Mouse (Mus musculus) limb, embryonic 11.5 days (tissue): ENCODE data around the gene Rsrc1. TPM values are rescaled to one million over a fixed set of nuclear protein-coding genes. Genes with fewer than 3 reads are reported as not detected.

ENCODE experiments used
- ATAC-seq: fragments of 200-750 bp; cut with Nextera tagmentation; 2 replicates; pipeline ENCODE4 v1.8.0; 2017; ENCODE audit warnings: low read depth; ENCODE audit not compliant: insufficient number of reproducible peaks, low FRiP score, low TSS enrichment
- DNase-seq: peaks from one replicate; pipeline ENCODE4 v3.0.0-alpha.2; 2015; ENCODE audit warnings: low spot score
- H3K27ac ChIP-seq: fragments of 300-500 bp; sonication (generic); replicated peaks from 2 replicates; pipeline ENCODE4 v1.5.1; 2014; ENCODE audit warnings: low read depth, mild to moderate bottlenecking, low read length
- H3K27me3 ChIP-seq: fragments of 300-500 bp; sonication (generic); 2 replicates; pipeline ENCODE4 v1.6.1; 2014; ENCODE audit warnings: mild to moderate bottlenecking, low read length, mixed read lengths; ENCODE audit not compliant: control insufficient read depth, insufficient read depth
- H3K36me3 ChIP-seq: fragments of 300-500 bp; sonication (generic); 2 replicates; pipeline ENCODE4 v1.6.1; 2014; ENCODE audit warnings: mild to moderate bottlenecking, low read length, moderate library complexity, mixed read lengths; ENCODE audit not compliant: control insufficient read depth, insufficient read depth
- H3K4me1 ChIP-seq: fragments of 300-500 bp; sonication (generic); 2 replicates; pipeline ENCODE4 v1.6.1; 2014; ENCODE audit warnings: low read length, mixed read lengths; ENCODE audit not compliant: control insufficient read depth, insufficient read depth
- H3K4me2 ChIP-seq: fragments of 300-500 bp; sonication (generic); 2 replicates; pipeline ENCODE4 v1.6.1; 2014; ENCODE audit warnings: low read depth, mild to moderate bottlenecking, moderate library complexity; ENCODE audit not compliant: severe bottlenecking
- H3K4me3 ChIP-seq: fragments of 300-500 bp; sonication (generic); 2 replicates; pipeline ENCODE4 v1.5.1; 2014; ENCODE audit warnings: low read depth, low read length
- H3K9ac ChIP-seq: fragments of 300-500 bp; sonication (generic); 2 replicates; pipeline ENCODE4 v1.6.1; 2014; ENCODE audit warnings: mild to moderate bottlenecking, low read length
- H3K9me3 ChIP-seq: fragments of 300-500 bp; sonication (generic); 2 replicates; pipeline ENCODE4 v1.6.1; 2016; ENCODE audit warnings: low read length; ENCODE audit not compliant: control insufficient read depth
- WGBS: fragments of 180-500 bp; shearing (Covaris S2); extraction: QIAGEN DNeasy Blood & Tissue Kit; methylation state at CpG from one replicate; pipeline ENCODE4 v1.1.7; 2014; 5-methylcytosine and 5-hydroxymethylcytosine counted together
- polyA plus RNA-seq: library from polyadenylated mRNA; unstranded; fragments of >200 nt; fragmentation: Nextera tagmentation; extraction: Ambion mirVana; gene quantifications from 2 replicates; pipeline ENCODE4 v1.2.1, GENCODE M21; 2014

Gene Rsrc1
- polyA plus RNA-seq, 1 experiment from 2014 or later: 62.7 TPM

DNA sequence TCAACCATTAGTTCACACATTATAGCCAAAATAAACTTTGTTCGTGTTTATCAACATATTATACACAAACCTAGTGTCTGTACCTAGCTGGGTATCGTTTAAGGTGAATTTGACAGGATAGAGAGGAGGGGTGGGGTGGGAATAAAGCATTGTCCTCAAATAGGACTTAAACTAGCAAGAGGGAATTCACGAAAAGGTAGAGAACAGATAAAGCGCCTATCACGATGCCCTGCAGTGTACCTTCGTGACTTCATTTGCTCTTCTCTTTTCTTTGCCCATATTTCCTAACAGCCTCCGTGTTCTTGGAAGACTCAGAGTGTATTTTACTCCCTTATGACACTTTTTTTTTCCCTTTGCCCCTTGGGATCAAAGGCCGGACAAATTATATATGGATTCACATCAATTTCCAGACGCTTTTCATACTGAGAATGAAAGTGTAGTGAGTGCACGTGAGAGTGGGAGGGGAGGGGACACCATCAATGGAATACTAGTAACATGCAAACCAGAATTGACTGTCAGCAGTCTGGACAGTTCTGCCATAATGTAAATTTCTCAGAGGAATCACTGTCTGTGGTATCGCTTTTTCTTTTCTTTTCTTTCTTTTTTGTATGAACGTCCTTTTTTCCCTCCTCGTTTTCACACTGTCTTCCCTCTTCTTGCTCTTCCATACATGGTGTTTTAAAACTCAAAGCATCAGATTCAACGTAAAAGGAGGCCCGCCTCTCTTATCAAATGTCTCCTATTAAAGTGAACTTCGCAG, 8.8 kb upstream of the Rsrc1 start:
- 0 out of 2 replicates have a peak overlapping the region, but pooled peaks have one; percentile 5 for H3K4me3 ChIP-seq
- WGBS: 13% methylated on average over 16 of the region's 16 CpGs

DNA sequence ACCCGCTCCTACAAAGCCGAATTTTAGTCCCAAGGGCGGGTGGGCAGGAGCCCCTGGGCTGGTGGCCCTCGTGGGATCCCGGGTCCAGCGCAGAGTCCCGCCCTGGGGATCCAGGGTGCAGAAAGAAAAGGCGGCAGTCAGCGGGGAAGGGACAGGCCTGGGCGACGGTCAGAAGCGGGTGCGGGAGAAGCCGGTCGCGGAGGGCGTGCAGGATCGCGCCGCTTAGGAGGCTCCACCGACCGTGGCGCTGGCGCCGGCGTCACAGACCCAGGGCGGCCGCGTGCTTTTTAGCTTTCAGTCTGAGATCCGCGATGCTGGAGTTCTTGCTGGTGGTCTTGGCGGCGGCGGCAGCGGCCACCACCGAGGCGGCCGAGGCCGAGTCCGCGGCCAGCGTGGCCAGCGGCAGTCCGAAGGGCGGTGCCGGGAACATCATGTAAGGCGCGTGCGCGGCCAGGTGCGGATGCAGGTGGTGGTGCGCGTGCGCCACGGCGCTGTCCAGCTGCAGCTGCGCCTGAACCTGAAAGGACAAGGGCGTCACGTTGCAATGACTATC, 7.7 kb upstream of the Rsrc1 start:
- H3K4me3 ChIP-seq: peak overlapping the region; percentile 50
- no peaks in the 10 kb centered on the region; the same call in 1 of the 2 replicates for H3K36me3 ChIP-seq
- H3K9me3 ChIP-seq: no peaks in the 10 kb centered on the region
- H3K9ac ChIP-seq: peak overlapping the region; percentile 85
- H3K4me1 ChIP-seq: peaks cover 27% of the 10 kb centered on the region
- peak; percentile 37; the same call in 1 of the 2 replicates for ATAC-seq
- peak overlapping the region; percentile 92 for H3K4me2 ChIP-seq
- under 1% methylated on average over 59 of the region's 59 CpGs for WGBS
- peaks cover 6% of the 10 kb centered on the region; the same call in 1 of the 2 replicates for H3K27me3 ChIP-seq
- H3K27ac ChIP-seq: peak overlapping the region; percentile 92
- peak; percentile 86 for DNase-seq

More for the DNA sequence above, 8.8 kb upstream of the Rsrc1 start:
- DNase-seq: peak; percentile 28
- H3K4me2 ChIP-seq: peak overlapping the region; percentile 45
- peaks cover 31% of the 10 kb centered on the region for H3K4me1 ChIP-seq
- H3K9ac ChIP-seq: peak overlapping the region; percentile 53
- ATAC-seq: no peak
- peaks cover 6% of the 10 kb centered on the region; the same call in 1 of the 2 replicates for H3K27me3 ChIP-seq
- 0 out of 2 replicates have a peak overlapping the region, but pooled peaks have one; percentile 62 for H3K27ac ChIP-seq
- no peaks in the 10 kb centered on the region for H3K9me3 ChIP-seq
- no peaks in the 10 kb centered on the region; the same call in 1 of the 2 replicates for H3K36me3 ChIP-seq

GRCm38 (mm10) chr3:66974501-66974900, 6.7 kb upstream of the Rsrc1 start:
- H3K9ac ChIP-seq: peak overlapping the region; percentile 85

GRCm38 (mm10) chr3:66976889-66977615, 4.1 kb upstream of the Rsrc1 start:
- Histone ChIP-seq H3K4me2 (peak overlapping the region; percentile 62), H3K36me3 (no peaks in the 10 kb centered on the region; the same call in 1 of the 2 replicates), H3K4me1 (peaks cover 16% of the 10 kb centered on the region), H3K27me3 (peaks cover 4% of the 10 kb centered on the region; the same call in 1 of the 2 replicates), H3K9ac (peak overlapping the region; percentile 99), H3K9me3 (no peaks in the 10 kb centered on the region), H3K27ac (peak overlapping the region; percentile 100), H3K4me3 (peak overlapping the region; percentile 86)
- peak; percentile 42 for DNase-seq
- 3% methylated on average over 13 of the region's 13 CpGs for WGBS
- no peak for ATAC-seq

More at GRCm38 (mm10) chr3:66974501-66974900, 6.7 kb upstream of the Rsrc1 start:
- no peak for ATAC-seq
- Histone ChIP-seq H3K4me2 (peak overlapping the region; percentile 92), H3K27me3 (peaks cover 6% of the 10 kb centered on the region; the same call in 1 of the 2 replicates), H3K4me3 (no peak overlapping the region; the same call in 1 of the 2 replicates), H3K9me3 (no peaks in the 10 kb centered on the region), H3K27ac (peak overlapping the region; percentile 92), H3K4me1 (peaks cover 30% of the 10 kb centered on the region), H3K36me3 (no peaks in the 10 kb centered on the region; the same call in 1 of the 2 replicates)
- no peak for DNase-seq
- 15% methylated on average over 3 of the region's 3 CpGs for WGBS

- peak; percentile 56 for DNase-seq
- WGBS: under 1% methylated on average over 25 of the region's 25 CpGs
- Histone ChIP-seq H3K4me3 (peak overlapping the region; percentile 86), H3K27ac (peak overlapping the region; percentile 100), H3K4me1 (peaks cover 13% of the 10 kb centered on the region), H3K36me3 (no peaks in the 10 kb centered on the region; the same call in 1 of the 2 replicates), H3K9me3 (no peaks in the 10 kb centered on the region), H3K9ac (peak overlapping the region; percentile 99), H3K4me2 (peak overlapping the region; percentile 62), H3K27me3 (peaks cover 4% of the 10 kb centered on the region; the same call in 1 of the 2 replicates)
- no peak for ATAC-seq
Observed at GRCm38 (mm10) chr3:66977811-66978456, 3.3 kb upstream of the Rsrc1 start.

GRCm38 (mm10) chr3:66978457-66979381, 2.5 kb upstream of the Rsrc1 start:
- peaks cover 3% of the 10 kb centered on the region; the same call in 1 of the 2 replicates for H3K27me3 ChIP-seq
- H3K4me1 ChIP-seq: peaks cover 10% of the 10 kb centered on the region; the same call in 1 of the 2 replicates
- H3K36me3 ChIP-seq: no peaks in the 10 kb centered on the region; the same call in 1 of the 2 replicates
- DNase-seq (peak; percentile 68), ATAC-seq (no peak)
- peak overlapping the region; percentile 62 for H3K4me2 ChIP-seq
- no peaks in the 10 kb centered on the region for H3K9me3 ChIP-seq
- under 1% methylated on average over 45 of the region's 45 CpGs for WGBS
- peak overlapping the region; percentile 99 for H3K9ac ChIP-seq
- H3K27ac ChIP-seq: peak overlapping the region; percentile 100
- peak overlapping the region; percentile 86 for H3K4me3 ChIP-seq

DNA sequence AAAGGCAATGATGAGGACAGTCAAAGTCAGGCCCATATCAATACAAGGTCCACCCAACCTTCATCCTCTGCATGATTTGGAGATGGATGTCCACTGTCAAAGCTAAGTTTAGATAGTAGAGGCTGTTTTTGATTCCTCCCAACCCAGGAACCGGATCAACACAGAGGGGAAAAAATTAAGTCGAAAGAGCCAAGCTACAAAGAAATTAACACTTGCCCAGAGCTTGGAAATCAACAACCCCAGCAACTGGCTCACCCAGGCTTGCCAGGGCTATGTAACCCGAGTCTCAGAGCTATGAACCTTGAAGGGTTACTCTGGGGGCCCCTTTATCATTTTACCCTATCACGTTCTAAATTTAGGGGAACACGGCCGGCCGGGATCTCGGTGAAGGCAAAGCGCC, 1.7 kb upstream of the Rsrc1 start:
- Histone ChIP-seq H3K27me3 (no peaks in the 10 kb centered on the region), H3K27ac (peak overlapping the region; percentile 100), H3K4me1 (peaks cover 9% of the 10 kb centered on the region; the same call in 1 of the 2 replicates), H3K4me3 (peak overlapping the region; percentile 86), H3K4me2 (peak overlapping the region; percentile 62), H3K9ac (peak overlapping the region; percentile 99), H3K9me3 (no peaks in the 10 kb centered on the region), H3K36me3 (no peaks in the 10 kb centered on the region)
- peak; percentile 53 for DNase-seq
- ATAC-seq: no peak
- WGBS: under 1% methylated on average over 9 of the region's 9 CpGs
